Mouse (Mus musculus): ENCODE results near the gene Smarcad1.

DNA sequence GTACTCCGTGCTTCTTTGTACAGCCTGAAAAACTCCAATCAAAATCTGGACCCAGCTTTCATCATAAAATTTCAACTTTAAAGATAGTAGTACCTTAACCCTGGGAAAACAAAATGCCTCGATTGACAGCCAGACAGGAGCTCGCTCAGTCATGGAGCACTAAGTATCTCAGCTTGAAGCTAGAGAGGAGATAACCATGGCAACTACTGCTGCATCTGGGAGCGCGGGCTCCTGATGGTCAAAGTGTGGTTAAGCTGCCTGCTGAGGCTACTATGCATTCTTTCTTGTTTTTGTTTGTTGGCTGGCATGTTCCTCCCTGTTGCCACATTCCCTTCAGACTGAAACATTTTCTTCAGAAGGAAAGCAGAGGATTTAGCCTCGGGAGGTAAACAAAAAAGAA, 90.0 kb downstream of the Smarcad1 start:
- no peak for TF ChIP-seq CTCF (conservative IDR thresholded peaks at IDR 0.05; ENCODE audit: insufficient read depth, insufficient read length, low read depth, low read length)
- TF ChIP-seq POLR2A (IDR thresholded peaks at IDR 0.05; ENCODE audit: low read depth, low read length), result no peak

Measured in kidney, adult 2 months (tissue).